Mouse (Mus musculus): ENCODE data around the gene Fam92b. TPM values are rescaled to one million over a fixed set of nuclear protein-coding genes. Genes with fewer than 3 reads are reported as not detected.

The Fam92b gene
- total and polyA plus RNA-seq, 2 experiments from 2014 or later, result 1.0 to 1.7 TPM

- Histone ChIP-seq H3K9ac (replicated peaks; ENCODE audit: low read length, poor library complexity, severe bottlenecking) (no peak overlapping the region), H3K36me3 (ENCODE audit: insufficient read depth, low read length) (peaks cover 28% of the 10 kb centered on the region), H3K27ac (ENCODE audit: low read depth, low read length) (no peak overlapping the region), H3K4me3 (ENCODE audit: low read depth, low read length) (no peak overlapping the region), H3K27me3 (ENCODE audit: insufficient read depth, low read length) (no peaks in the 10 kb centered on the region), H3K4me2 (ENCODE audit: low read depth, low read length, poor library complexity, severe bottlenecking) (no peak overlapping the region), H3K9me3 (ENCODE audit: low read length) (no peaks in the 10 kb centered on the region), H3K4me1 (ENCODE audit: insufficient read depth, low read length) (no peaks in the 10 kb centered on the region; the same call in 1 of the 2 replicates)
- DNase-seq (ENCODE audit: low spot score) (no peak), ATAC-seq (ENCODE audit: low FRiP score) (no peak)
- TF ChIP-seq CTCF (IDR thresholded peaks at IDR 0.05), result no peak
- 75% methylated on average over 16 of the region's 16 CpGs for WGBS
Measured at GRCm38 (mm10) chr8:120161658-120162403, 15.4 kb downstream of the Fam92b start.

- TF ChIP-seq CTCF (IDR thresholded peaks at IDR 0.05), result no peak
Measured at GRCm38 (mm10) chr8:120160366-120160765, 16.9 kb downstream of the Fam92b start.

GRCm38 (mm10) chr8:120152636-120153035 lies 24.6 kb downstream of the Fam92b start:
- H3K27ac ChIP-seq (ENCODE audit: low read depth, low read length), result no peak overlapping the region
- H3K36me3 ChIP-seq (ENCODE audit: insufficient read depth, low read length), result peaks cover 42% of the 10 kb centered on the region
- ATAC-seq (ENCODE audit: low FRiP score) (no peak), DNase-seq (ENCODE audit: low spot score) (peak; percentile 51)
- no peaks in the 10 kb centered on the region for H3K9me3 ChIP-seq (ENCODE audit: low read length)
- H3K27me3 ChIP-seq (ENCODE audit: insufficient read depth, low read length), result no peaks in the 10 kb centered on the region
- WGBS, result 47% methylated on average over 7 of the region's 7 CpGs
- H3K4me3 ChIP-seq (ENCODE audit: low read depth, low read length), result no peak overlapping the region
- H3K9ac ChIP-seq (replicated peaks; ENCODE audit: low read length, poor library complexity, severe bottlenecking), result no peak overlapping the region
- TF ChIP-seq CTCF (IDR thresholded peaks at IDR 0.05), result no peak
- H3K4me2 ChIP-seq (ENCODE audit: low read depth, low read length, poor library complexity, severe bottlenecking), result no peak overlapping the region
- H3K4me1 ChIP-seq (ENCODE audit: insufficient read depth, low read length), result no peaks in the 10 kb centered on the region

More at GRCm38 (mm10) chr8:120160366-120160765, 16.9 kb downstream of the Fam92b start:
- H3K4me1 ChIP-seq (ENCODE audit: insufficient read depth, low read length), result no peaks in the 10 kb centered on the region
- no peak overlapping the region for H3K4me2 ChIP-seq (ENCODE audit: low read depth, low read length, poor library complexity, severe bottlenecking)
- no peaks in the 10 kb centered on the region for H3K27me3 ChIP-seq (ENCODE audit: insufficient read depth, low read length)
- DNase-seq (ENCODE audit: low spot score) (no peak), ATAC-seq (ENCODE audit: low FRiP score) (no peak)
- no peaks in the 10 kb centered on the region for H3K9me3 ChIP-seq (ENCODE audit: low read length)
- H3K27ac ChIP-seq (ENCODE audit: low read depth, low read length), result no peak overlapping the region
- WGBS, result 82% methylated on average over 8 of the region's 8 CpGs
- H3K4me3 ChIP-seq (ENCODE audit: low read depth, low read length), result no peak overlapping the region
- peaks cover 30% of the 10 kb centered on the region for H3K36me3 ChIP-seq (ENCODE audit: insufficient read depth, low read length)
- H3K9ac ChIP-seq (replicated peaks; ENCODE audit: low read length, poor library complexity, severe bottlenecking), result no peak overlapping the region

- DNase-seq (ENCODE audit: low spot score) (peak; percentile 77), ATAC-seq (ENCODE audit: low FRiP score) (no peak)
- Histone ChIP-seq H3K9me3 (ENCODE audit: low read length) (no peaks in the 10 kb centered on the region), H3K9ac (replicated peaks; ENCODE audit: low read length, poor library complexity, severe bottlenecking) (no peak overlapping the region), H3K27ac (ENCODE audit: low read depth, low read length) (no peak overlapping the region), H3K27me3 (ENCODE audit: insufficient read depth, low read length) (no peaks in the 10 kb centered on the region), H3K4me3 (ENCODE audit: low read depth, low read length) (no peak overlapping the region), H3K36me3 (ENCODE audit: insufficient read depth, low read length) (peaks cover 42% of the 10 kb centered on the region), H3K4me1 (ENCODE audit: insufficient read depth, low read length) (no peaks in the 10 kb centered on the region), H3K4me2 (ENCODE audit: low read depth, low read length, poor library complexity, severe bottlenecking) (no peak overlapping the region)
- WGBS, result 65% methylated on average over 9 of the region's 9 CpGs
- no peak for TF ChIP-seq CTCF (IDR thresholded peaks at IDR 0.05)
Measured at GRCm38 (mm10) chr8:120151151-120151550, 26.1 kb downstream of the Fam92b start.

DNA sequence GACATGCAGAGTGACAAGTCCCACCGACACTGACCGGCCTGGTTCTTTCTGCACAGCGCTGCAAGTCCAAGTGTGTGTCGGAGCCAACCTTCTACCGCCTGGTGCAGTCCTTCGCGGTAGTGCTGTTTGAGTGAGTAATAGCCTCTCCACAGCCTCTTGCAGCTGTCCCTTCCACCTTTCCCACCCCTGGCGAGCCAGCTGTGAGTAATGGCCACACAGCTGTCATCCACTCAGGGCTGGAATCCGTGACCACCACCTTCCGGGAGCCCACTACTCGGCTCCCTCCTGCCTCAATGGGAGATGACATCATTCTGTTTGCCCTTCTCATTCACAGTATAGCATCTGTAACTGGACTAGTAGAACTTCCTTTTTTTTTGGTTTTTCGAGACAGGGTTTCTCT lies 27.2 kb downstream of the Fam92b start:
- WGBS, result 82% methylated on average over 12 of the region's 12 CpGs
- Histone ChIP-seq H3K4me2 (ENCODE audit: low read depth, low read length, poor library complexity, severe bottlenecking) (no peak overlapping the region), H3K4me3 (ENCODE audit: low read depth, low read length) (no peak overlapping the region), H3K36me3 (ENCODE audit: insufficient read depth, low read length) (peaks cover 40% of the 10 kb centered on the region), H3K9me3 (ENCODE audit: low read length) (no peaks in the 10 kb centered on the region), H3K27ac (ENCODE audit: low read depth, low read length) (no peak overlapping the region), H3K9ac (replicated peaks; ENCODE audit: low read length, poor library complexity, severe bottlenecking) (no peak overlapping the region), H3K27me3 (ENCODE audit: insufficient read depth, low read length) (no peaks in the 10 kb centered on the region), H3K4me1 (ENCODE audit: insufficient read depth, low read length) (no peaks in the 10 kb centered on the region)
- TF ChIP-seq CTCF (IDR thresholded peaks at IDR 0.05), result no peak
- no peak for ATAC-seq (ENCODE audit: low FRiP score)
- DNase-seq (ENCODE audit: low spot score), result no peak

GRCm38 (mm10) chr8:120146051-120146450 lies 31.2 kb downstream of the Fam92b start:
- Histone ChIP-seq H3K4me1 (ENCODE audit: insufficient read depth, low read length) (peaks cover 6% of the 10 kb centered on the region; the same call in 1 of the 2 replicates), H3K9me3 (ENCODE audit: low read length) (no peaks in the 10 kb centered on the region), H3K4me2 (ENCODE audit: low read depth, low read length, poor library complexity, severe bottlenecking) (no peak overlapping the region), H3K4me3 (ENCODE audit: low read depth, low read length) (no peak overlapping the region), H3K27ac (ENCODE audit: low read depth, low read length) (no peak overlapping the region), H3K27me3 (ENCODE audit: insufficient read depth, low read length) (no peaks in the 10 kb centered on the region), H3K36me3 (ENCODE audit: insufficient read depth, low read length) (peaks cover 10% of the 10 kb centered on the region), H3K9ac (replicated peaks; ENCODE audit: low read length, poor library complexity, severe bottlenecking) (no peak overlapping the region)
- WGBS, result 77% methylated on average over 1 of the region's 1 CpGs
- no peak for TF ChIP-seq CTCF (IDR thresholded peaks at IDR 0.05)
- ATAC-seq (ENCODE audit: low FRiP score) (no peak), DNase-seq (ENCODE audit: low spot score) (no peak)
